Mouse (Mus musculus) forebrain, embryonic 14.5 days (tissue): ENCODE results near the gene Ssh2. TPM values are rescaled to one million over a fixed set of nuclear protein-coding genes. Genes with fewer than 3 reads are reported as not detected.

Source experiments
- ATAC-seq: fragments of 200-750 bp; cut with Nextera tagmentation; 2 replicates; pipeline ENCODE4 v1.8.0; 2017; ENCODE audit warnings: mild to moderate bottlenecking, moderate library complexity
- DNase-seq: peaks from one replicate; pipeline ENCODE4 v3.0.0-alpha.2; 2015; ENCODE audit warnings: low spot score
- H3K27ac ChIP-seq: fragments of 300-500 bp; sonication (generic); 2 replicates; pipeline ENCODE4 v1.5.1; 2014; ENCODE audit warnings: low read depth, mild to moderate bottlenecking, control low read depth, low read length, moderate library complexity
- H3K27me3 ChIP-seq: fragments of 300-500 bp; sonication (generic); replicated peaks from 2 replicates; pipeline ENCODE4 v1.6.1; 2014; ENCODE audit warnings: low read length, control low read depth, mixed read lengths; ENCODE audit not compliant: control insufficient read depth, insufficient read depth
- H3K36me3 ChIP-seq: fragments of 300-500 bp; sonication (generic); 2 replicates; pipeline ENCODE4 v1.6.1; 2014; ENCODE audit warnings: low read length, control low read depth; ENCODE audit not compliant: control insufficient read depth, insufficient read depth
- H3K4me1 ChIP-seq: fragments of 300-500 bp; sonication (generic); 2 replicates; pipeline ENCODE4 v1.6.1; 2014; ENCODE audit warnings: antibody characterized with exemption, low read length, control low read depth; ENCODE audit not compliant: control insufficient read depth, insufficient read depth
- H3K4me2 ChIP-seq: fragments of 300-500 bp; sonication (generic); 2 replicates; pipeline ENCODE4 v1.6.1; 2014; ENCODE audit warnings: mild to moderate bottlenecking, control low read depth, low read length
- H3K4me3 ChIP-seq: fragments of 300-500 bp; sonication (generic); 2 replicates; pipeline ENCODE4 v1.5.1; 2014; ENCODE audit warnings: low read depth, low read length, control low read depth
- H3K9ac ChIP-seq: fragments of 300-500 bp; sonication (generic); 2 replicates; pipeline ENCODE4 v1.6.1; 2014; ENCODE audit warnings: mild to moderate bottlenecking, low read length, control low read depth, moderate library complexity
- H3K9me3 ChIP-seq: fragments of 300-500 bp; sonication (generic); replicated peaks from 2 replicates; pipeline ENCODE4 v1.6.1; 2016; ENCODE audit warnings: low read length, control low read depth, mixed read lengths; ENCODE audit not compliant: control insufficient read depth
- WGBS: fragments of 180-500 bp; shearing (Covaris S2); extraction: QIAGEN DNeasy Blood & Tissue Kit; methylation state at CpG from one replicate; pipeline ENCODE4 v1.1.7; 2014; 5-methylcytosine and 5-hydroxymethylcytosine counted together
- polyA plus RNA-seq: library from polyadenylated mRNA; unstranded; fragments of >200 nt; fragmentation: Nextera tagmentation; extraction: Ambion mirVana; gene quantifications from 2 replicates; pipeline ENCODE4 v1.2.1, GENCODE M21; 2014

Gene Ssh2
- polyA plus RNA-seq, 1 experiment from 2014 or later, result 15.5 TPM

DNA sequence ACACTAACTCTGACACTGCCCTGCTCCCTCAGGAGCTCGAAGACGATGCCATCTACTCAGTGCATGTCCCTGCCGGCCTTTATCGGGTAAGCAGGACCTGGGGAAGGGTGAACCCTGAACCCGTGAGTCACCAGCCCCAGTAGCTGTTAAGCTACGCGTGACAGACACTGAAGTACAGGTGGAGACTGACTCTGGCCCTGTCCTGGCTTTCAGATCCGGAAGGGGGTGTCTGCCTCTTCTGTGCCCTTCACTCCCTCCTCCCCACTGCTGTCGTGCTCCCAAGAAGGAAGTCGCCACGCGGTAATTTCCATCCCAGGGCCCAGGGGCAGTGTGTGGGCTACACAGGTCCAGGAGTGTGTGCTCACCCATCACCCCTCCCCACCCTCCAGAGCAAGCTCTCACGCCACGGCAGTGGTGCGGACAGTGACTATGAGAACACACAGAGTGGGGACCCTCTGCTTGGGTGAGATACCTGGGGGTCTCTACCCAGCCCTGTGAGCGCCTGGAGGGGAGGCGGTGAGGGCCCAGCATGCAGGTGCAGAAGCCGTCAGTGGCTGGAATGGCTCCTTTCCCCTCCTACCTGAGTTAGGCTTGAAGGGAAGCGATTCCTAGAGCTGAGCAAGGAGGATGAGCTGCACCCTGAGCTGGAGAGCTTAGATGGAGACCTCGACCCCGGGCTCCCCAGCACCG lies 289.3 kb downstream of the Ssh2 start:
- Histone ChIP-seq H3K4me1 (peaks cover 5% of the 10 kb centered on the region; the same call in 1 of the 2 replicates), H3K27ac (no peak overlapping the region), H3K4me3 (no peak overlapping the region), H3K27me3 (no peaks in the 10 kb centered on the region), H3K9me3 (no peaks in the 10 kb centered on the region), H3K36me3 (peaks cover 68% of the 10 kb centered on the region), H3K4me2 (no peak overlapping the region), H3K9ac (no peak overlapping the region)
- ATAC-seq, result no peak
- WGBS, result 92% methylated on average over 22 of the region's 22 CpGs
- no peak for DNase-seq

DNA sequence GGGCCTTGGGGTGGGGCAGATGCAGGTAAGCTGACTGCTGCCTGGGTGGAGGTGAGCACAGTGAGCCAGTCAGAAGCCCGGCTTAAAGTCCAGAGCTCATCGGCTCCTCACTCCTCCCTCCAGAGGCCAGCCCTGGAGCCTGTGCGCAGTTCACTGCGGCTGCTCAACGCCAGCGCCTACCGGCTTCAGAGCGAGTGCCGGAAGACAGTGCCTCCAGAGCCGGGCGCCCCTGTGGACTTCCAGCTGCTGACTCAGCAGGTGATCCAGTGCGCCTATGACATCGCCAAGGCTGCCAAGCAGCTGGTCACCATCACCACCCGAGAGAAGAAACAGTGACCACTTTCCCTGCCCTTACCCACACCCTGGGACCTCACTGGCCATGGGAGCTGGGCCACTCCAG lies 290.2 kb downstream of the Ssh2 start:
- Histone ChIP-seq H3K9ac (no peak overlapping the region), H3K27me3 (no peaks in the 10 kb centered on the region), H3K36me3 (peaks cover 64% of the 10 kb centered on the region), H3K4me3 (no peak overlapping the region), H3K4me2 (no peak overlapping the region), H3K27ac (no peak overlapping the region), H3K4me1 (peaks cover 5% of the 10 kb centered on the region; the same call in 1 of the 2 replicates), H3K9me3 (no peaks in the 10 kb centered on the region)
- no peak for DNase-seq
- no peak for ATAC-seq
- WGBS, result 81% methylated on average over 14 of the region's 14 CpGs

DNA sequence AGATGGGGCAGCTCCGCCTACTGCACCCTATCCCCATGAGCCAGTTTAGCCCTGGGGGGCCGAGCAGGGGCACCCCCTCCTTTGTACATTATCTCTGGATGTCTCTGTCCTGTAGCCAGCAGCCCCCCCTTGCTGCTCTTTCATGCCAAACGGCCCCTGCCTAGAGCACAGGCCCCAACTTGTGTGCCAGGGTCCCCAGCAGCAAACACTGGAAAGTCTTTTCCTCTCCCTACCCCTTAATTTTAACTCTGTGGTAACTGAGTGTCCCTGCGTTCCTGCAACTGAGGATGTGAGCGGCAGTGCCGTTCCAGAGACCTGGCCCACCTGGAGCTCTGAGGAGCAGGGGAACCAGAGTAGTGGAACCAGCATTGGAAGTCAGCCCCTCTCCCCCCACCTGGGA lies 290.9 kb downstream of the Ssh2 start:
- no peak overlapping the region for H3K27ac ChIP-seq
- no peak overlapping the region for H3K4me2 ChIP-seq
- peaks cover 62% of the 10 kb centered on the region for H3K36me3 ChIP-seq
- H3K4me3 ChIP-seq, result no peak overlapping the region
- no peaks in the 10 kb centered on the region for H3K9me3 ChIP-seq
- H3K4me1 ChIP-seq, result peaks cover 5% of the 10 kb centered on the region; the same call in 1 of the 2 replicates
- H3K27me3 ChIP-seq, result no peaks in the 10 kb centered on the region
- no peak overlapping the region for H3K9ac ChIP-seq
- 80% methylated on average over 6 of the region's 6 CpGs for WGBS
- ATAC-seq (no peak), DNase-seq (no peak)

DNA sequence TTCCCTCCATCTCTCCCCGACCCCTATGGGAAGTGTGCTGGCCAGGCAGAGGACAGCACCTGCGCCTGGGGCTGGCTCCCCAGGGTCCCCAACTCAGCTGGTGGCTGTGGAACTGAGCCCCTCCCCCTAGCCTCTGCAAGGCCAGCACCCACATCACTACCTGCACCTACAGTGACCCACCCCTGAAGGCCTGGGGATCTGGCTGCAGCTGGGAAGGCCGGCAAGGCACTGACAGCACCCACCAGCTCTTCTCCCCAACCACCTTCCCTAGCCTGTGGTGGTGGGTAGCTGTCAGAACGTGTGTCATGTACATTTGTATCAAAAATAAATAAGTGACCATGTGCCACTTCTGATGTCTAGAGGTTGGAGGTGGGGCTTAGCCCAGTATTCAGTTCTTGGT lies 291.3 kb downstream of the Ssh2 start:
- no peak overlapping the region for H3K4me3 ChIP-seq
- H3K27ac ChIP-seq, result no peak overlapping the region
- no peak overlapping the region for H3K9ac ChIP-seq

DNA sequence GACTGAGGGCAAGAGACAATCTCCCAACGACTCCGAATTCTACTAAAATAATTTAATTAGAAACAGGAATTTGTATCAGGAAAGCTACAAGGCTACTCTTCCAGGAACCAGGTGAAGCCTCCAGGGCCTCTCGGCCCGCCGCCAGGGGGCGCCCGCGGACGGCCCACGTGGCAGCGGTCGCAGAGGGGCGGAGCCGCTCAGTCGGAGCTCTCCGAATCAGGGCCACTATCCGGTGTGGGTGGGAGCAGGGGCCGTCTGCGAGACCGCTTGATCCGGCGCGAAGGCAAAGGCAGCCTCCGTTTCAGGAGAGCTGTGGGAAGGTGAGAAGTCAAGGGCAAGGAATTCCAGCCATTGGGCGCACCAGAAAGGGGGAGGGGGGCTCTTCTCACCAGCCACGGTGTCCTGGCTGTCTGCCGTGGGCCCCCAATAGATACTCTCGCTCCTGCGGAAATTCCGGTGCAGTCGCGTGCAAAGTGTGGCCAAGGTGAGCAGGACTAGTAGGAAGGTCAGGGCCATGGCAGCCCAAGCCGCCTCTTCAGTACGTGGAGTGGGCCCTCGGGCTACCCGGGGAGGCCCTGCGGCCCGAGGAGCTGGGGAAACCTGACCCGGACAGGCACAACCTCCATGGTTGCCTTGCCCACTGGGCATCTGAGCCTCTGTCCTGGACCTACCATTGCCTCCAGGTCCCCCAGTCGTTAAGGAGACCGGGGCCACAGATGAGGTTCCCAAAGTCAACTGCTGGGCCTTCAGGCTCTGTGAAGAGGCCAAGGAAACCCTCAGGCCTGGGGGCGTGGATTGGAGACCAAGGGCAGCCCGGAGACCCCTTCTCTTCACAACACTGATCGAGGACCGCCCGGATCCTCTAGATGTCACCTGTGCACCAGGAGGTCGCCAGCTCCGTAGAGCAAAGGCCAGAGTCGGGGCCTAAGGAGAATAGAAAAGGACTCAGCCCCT lies 292.3 kb downstream of the Ssh2 start:
- 23% methylated on average over 47 of the region's 49 CpGs for WGBS
- Histone ChIP-seq H3K27me3 (no peaks in the 10 kb centered on the region), H3K36me3 (peaks cover 48% of the 10 kb centered on the region)

More for the DNA sequence above, 291.3 kb downstream of the Ssh2 start:
- ATAC-seq, result no peak
- no peak overlapping the region for H3K4me2 ChIP-seq
- H3K36me3 ChIP-seq, result peaks cover 57% of the 10 kb centered on the region
- peaks cover 7% of the 10 kb centered on the region for H3K4me1 ChIP-seq
- WGBS, result 75% methylated on average over 4 of the region's 4 CpGs
- DNase-seq, result no peak
- H3K9me3 ChIP-seq, result no peaks in the 10 kb centered on the region
- no peaks in the 10 kb centered on the region for H3K27me3 ChIP-seq

More for the DNA sequence above, 292.3 kb downstream of the Ssh2 start:
- H3K27ac ChIP-seq, result no peak overlapping the region
- H3K9me3 ChIP-seq, result no peaks in the 10 kb centered on the region
- peak overlapping the region; percentile 69 for H3K4me2 ChIP-seq
- H3K9ac ChIP-seq, result peak overlapping the region; percentile 49
- ATAC-seq (peak; percentile 71), DNase-seq (peak; percentile 85)
- H3K4me3 ChIP-seq, result peak overlapping the region; percentile 26
- H3K4me1 ChIP-seq, result peaks cover 12% of the 10 kb centered on the region

Other genes with a start within 250 kb of the Ssh2 start
- gene Slc6a4, start 217.7 kb upstream of the Ssh2 start, polyA plus RNA-seq, result 0.10 and 0.46 TPM in 2 replicates
- 38.7 and 51.0 TPM in 2 replicates for gene Nsrp1, start 137.9 kb upstream of the Ssh2 start, polyA plus RNA-seq
- gene Efcab5, start 27.3 kb upstream of the Ssh2 start, polyA plus RNA-seq, result 0.49 and 0.74 TPM in 2 replicates
- gene Coro6, start 246.1 kb downstream of the Ssh2 start, polyA plus RNA-seq, result 0.06 TPM in 1 of 2 replicates, not detected in the other